Mouse (Mus musculus): ENCODE data around the gene Frmpd4. TPM values are rescaled to one million over a fixed set of nuclear protein-coding genes. Genes with fewer than 3 reads are reported as not detected.

Frmpd4 gene
- polyA plus RNA-seq (2014; fragmentation: Nextera tagmentation; extraction: Ambion mirVana): 0.05 and 0.19 TPM in 2 replicates

DNA sequence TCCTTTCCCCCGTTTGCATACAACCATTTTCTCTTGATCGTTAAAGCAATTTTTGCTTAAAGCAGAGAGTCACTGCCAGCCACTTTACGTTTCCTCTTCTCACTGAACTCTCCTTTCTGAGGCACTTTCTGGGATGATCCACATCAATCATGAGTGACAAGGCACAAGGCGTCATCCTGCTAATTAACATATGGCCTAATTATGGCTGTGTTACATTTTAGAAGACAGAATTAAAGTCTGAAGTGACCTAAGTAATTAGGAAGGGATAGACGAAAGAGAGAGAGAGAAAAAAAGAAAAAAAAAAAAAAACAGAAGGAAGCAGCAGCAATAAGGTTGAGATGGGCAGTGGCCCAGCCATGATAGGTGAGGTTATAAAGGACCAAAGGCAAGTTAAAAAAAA, at the start of gene Frmpd4:
TSS of gene Frmpd4 (minus strand) at position 101 of the 400 bp plus-strand sequence.
- ATAC-seq (replicated peaks; ENCODE audit: low FRiP score) (no peak), DNase-seq (ENCODE audit: low spot score) (no peak)
- H3K4me3 ChIP-seq (ENCODE audit: low read depth, low read length): no peak within 1 kb of the TSS
- H3K9ac ChIP-seq (ENCODE audit: low read length): no peak within 1 kb of the TSS
- no peak within 1 kb of the TSS for H3K4me2 ChIP-seq (ENCODE audit: low read depth, low read length, severe bottlenecking)
- H3K27ac ChIP-seq (ENCODE audit: low read depth, low read length): no peak within 1 kb of the TSS
- H3K36me3 ChIP-seq (ENCODE audit: control insufficient read depth, insufficient read depth, low read length): no peaks in the 10 kb centered on the region
- H3K27me3 ChIP-seq (ENCODE audit: control insufficient read depth, insufficient read depth, low read length): peaks cover 5% of the 10 kb centered on the region; the same call in 1 of the 2 replicates
- no peaks in the 10 kb centered on the region for H3K9me3 ChIP-seq (ENCODE audit: control insufficient read depth, low read length)
- H3K4me1 ChIP-seq (replicated peaks; ENCODE audit: control insufficient read depth, insufficient read depth, low read length): no peaks in the 10 kb centered on the region
- 85% methylated on average over 5 of the region's 5 CpGs for WGBS

GRCm38 (mm10) chrX:168595193-168595592, 18.2 kb upstream of the Frmpd4 start:
- Histone ChIP-seq H3K4me3 (ENCODE audit: low read depth, low read length) (no peak overlapping the region), H3K36me3 (ENCODE audit: control insufficient read depth, insufficient read depth, low read length) (no peaks in the 10 kb centered on the region), H3K9ac (ENCODE audit: low read length) (no peak overlapping the region), H3K4me2 (ENCODE audit: low read depth, low read length, severe bottlenecking) (no peak overlapping the region), H3K27ac (ENCODE audit: low read depth, low read length) (no peak overlapping the region), H3K4me1 (replicated peaks; ENCODE audit: control insufficient read depth, insufficient read depth, low read length) (no peaks in the 10 kb centered on the region), H3K9me3 (ENCODE audit: control insufficient read depth, low read length) (no peaks in the 10 kb centered on the region), H3K27me3 (ENCODE audit: control insufficient read depth, insufficient read depth, low read length) (peaks cover 2% of the 10 kb centered on the region; the same call in 1 of the 2 replicates)
- no peak for ATAC-seq (replicated peaks; ENCODE audit: low FRiP score)
- WGBS: 87% methylated on average over 5 of the region's 5 CpGs
- no peak for DNase-seq (ENCODE audit: low spot score)

DNA sequence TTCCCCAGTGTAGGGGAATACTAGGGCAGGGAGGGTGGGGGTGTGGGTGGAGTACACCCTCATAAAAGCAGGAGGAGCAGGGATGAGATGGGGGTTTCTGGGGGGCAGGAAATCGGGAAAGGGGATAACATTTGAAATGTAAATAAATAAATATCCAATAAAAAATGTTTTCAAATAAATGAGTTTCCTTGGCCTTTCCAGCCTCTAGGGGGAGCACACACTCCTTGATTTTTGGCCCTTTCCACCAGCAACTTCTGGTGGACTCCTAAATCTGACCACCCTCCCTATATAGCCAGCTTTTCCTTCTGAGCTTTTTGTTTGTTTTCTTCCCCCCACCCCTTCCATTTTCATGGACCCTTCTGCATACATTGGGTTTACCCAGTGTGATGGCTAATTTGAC, 7.3 kb upstream of the Frmpd4 start:
- Histone ChIP-seq H3K4me3 (ENCODE audit: low read depth, low read length) (no peak overlapping the region), H3K27ac (ENCODE audit: low read depth, low read length) (no peak overlapping the region), H3K36me3 (ENCODE audit: control insufficient read depth, insufficient read depth, low read length) (no peaks in the 10 kb centered on the region), H3K4me1 (replicated peaks; ENCODE audit: control insufficient read depth, insufficient read depth, low read length) (no peaks in the 10 kb centered on the region), H3K9ac (ENCODE audit: low read length) (no peak overlapping the region), H3K4me2 (ENCODE audit: low read depth, low read length, severe bottlenecking) (no peak overlapping the region), H3K27me3 (ENCODE audit: control insufficient read depth, insufficient read depth, low read length) (peaks cover 4% of the 10 kb centered on the region; the same call in 1 of the 2 replicates), H3K9me3 (ENCODE audit: control insufficient read depth, low read length) (no peaks in the 10 kb centered on the region)
- WGBS: 73% methylated on average over 1 of the region's 1 CpGs
- DNase-seq (ENCODE audit: low spot score) (no peak), ATAC-seq (replicated peaks; ENCODE audit: low FRiP score) (no peak)

- Histone ChIP-seq H3K9me3 (ENCODE audit: control insufficient read depth, low read length) (no peaks in the 10 kb centered on the region), H3K4me3 (ENCODE audit: low read depth, low read length) (no peak overlapping the region), H3K4me1 (replicated peaks; ENCODE audit: control insufficient read depth, insufficient read depth, low read length) (no peaks in the 10 kb centered on the region), H3K36me3 (ENCODE audit: control insufficient read depth, insufficient read depth, low read length) (no peaks in the 10 kb centered on the region), H3K4me2 (ENCODE audit: low read depth, low read length, severe bottlenecking) (no peak overlapping the region), H3K27ac (ENCODE audit: low read depth, low read length) (no peak overlapping the region), H3K9ac (ENCODE audit: low read length) (no peak overlapping the region), H3K27me3 (ENCODE audit: control insufficient read depth, insufficient read depth, low read length) (peaks cover 2% of the 10 kb centered on the region; the same call in 1 of the 2 replicates)
- DNase-seq (ENCODE audit: low spot score) (no peak), ATAC-seq (replicated peaks; ENCODE audit: low FRiP score) (no peak)
- WGBS: 68% methylated on average over 4 of the region's 4 CpGs
Observed at GRCm38 (mm10) chrX:168571808-168572207, 5.2 kb downstream of the Frmpd4 start.

DNA sequence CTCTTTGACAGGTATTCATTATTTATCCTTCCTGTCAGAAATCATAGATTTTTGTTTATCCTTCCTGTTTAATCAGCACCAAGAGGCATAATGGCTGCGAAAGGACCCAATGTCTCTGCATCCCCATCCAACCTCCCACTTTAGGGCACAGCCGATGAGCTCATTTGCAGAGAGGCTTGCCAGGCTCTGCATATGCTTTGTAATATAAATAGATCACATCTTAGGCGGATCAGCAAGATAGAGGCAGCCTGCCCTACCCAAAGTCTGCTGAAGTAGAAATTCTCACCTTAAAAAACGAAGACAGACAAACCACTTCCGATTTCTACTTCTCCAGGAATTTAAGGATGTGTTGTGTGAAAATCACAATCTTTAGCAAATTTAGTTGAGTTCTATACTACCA, 7.8 kb downstream of the Frmpd4 start:
- H3K27ac ChIP-seq (ENCODE audit: low read depth, low read length): no peak overlapping the region
- no peaks in the 10 kb centered on the region for H3K4me1 ChIP-seq (replicated peaks; ENCODE audit: control insufficient read depth, insufficient read depth, low read length)
- H3K9me3 ChIP-seq (ENCODE audit: control insufficient read depth, low read length): no peaks in the 10 kb centered on the region
- H3K27me3 ChIP-seq (ENCODE audit: control insufficient read depth, insufficient read depth, low read length): peaks cover 5% of the 10 kb centered on the region; the same call in 1 of the 2 replicates
- DNase-seq (ENCODE audit: low spot score): no peak
- no peak overlapping the region for H3K9ac ChIP-seq (ENCODE audit: low read length)
- WGBS: 89% methylated on average over 5 of the region's 5 CpGs
- no peak overlapping the region for H3K4me2 ChIP-seq (ENCODE audit: low read depth, low read length, severe bottlenecking)
- ATAC-seq (replicated peaks; ENCODE audit: low FRiP score): no peak
- H3K4me3 ChIP-seq (ENCODE audit: low read depth, low read length): no peak overlapping the region
- no peaks in the 10 kb centered on the region for H3K36me3 ChIP-seq (ENCODE audit: control insufficient read depth, insufficient read depth, low read length)

- Histone ChIP-seq H3K36me3 (ENCODE audit: control insufficient read depth, insufficient read depth, low read length) (no peaks in the 10 kb centered on the region; the same call in 1 of the 2 replicates), H3K9ac (ENCODE audit: low read length) (no peak overlapping the region)
- WGBS: 63% methylated on average over 1 of the region's 1 CpGs
Observed at GRCm38 (mm10) chrX:168505254-168505653, 71.8 kb downstream of the Frmpd4 start.

GRCm38 (mm10) chrX:168455233-168455632, 121.8 kb downstream of the Frmpd4 start:
- no peak overlapping the region for H3K9ac ChIP-seq (ENCODE audit: low read length)
- ATAC-seq (replicated peaks; ENCODE audit: low FRiP score): no peak
- H3K9me3 ChIP-seq (ENCODE audit: control insufficient read depth, low read length): no peaks in the 10 kb centered on the region
- no peaks in the 10 kb centered on the region for H3K4me1 ChIP-seq (replicated peaks; ENCODE audit: control insufficient read depth, insufficient read depth, low read length)
- H3K36me3 ChIP-seq (ENCODE audit: control insufficient read depth, insufficient read depth, low read length): no peaks in the 10 kb centered on the region
- no peak overlapping the region for H3K27ac ChIP-seq (ENCODE audit: low read depth, low read length)
- H3K27me3 ChIP-seq (ENCODE audit: control insufficient read depth, insufficient read depth, low read length): peaks cover 2% of the 10 kb centered on the region; the same call in 1 of the 2 replicates
- 93% methylated on average over 2 of the region's 2 CpGs for WGBS
- DNase-seq (ENCODE audit: low spot score): no peak
- no peak overlapping the region for H3K4me3 ChIP-seq (ENCODE audit: low read depth, low read length)
- no peak overlapping the region for H3K4me2 ChIP-seq (ENCODE audit: low read depth, low read length, severe bottlenecking)

More at GRCm38 (mm10) chrX:168505254-168505653, 71.8 kb downstream of the Frmpd4 start:
- Histone ChIP-seq H3K27me3 (ENCODE audit: control insufficient read depth, insufficient read depth, low read length) (no peaks in the 10 kb centered on the region; the same call in 1 of the 2 replicates), H3K4me3 (ENCODE audit: low read depth, low read length) (no peak overlapping the region), H3K27ac (ENCODE audit: low read depth, low read length) (no peak overlapping the region), H3K9me3 (ENCODE audit: control insufficient read depth, low read length) (no peaks in the 10 kb centered on the region; the same call in 1 of the 2 replicates), H3K4me1 (replicated peaks; ENCODE audit: control insufficient read depth, insufficient read depth, low read length) (no peaks in the 10 kb centered on the region), H3K4me2 (ENCODE audit: low read depth, low read length, severe bottlenecking) (no peak overlapping the region)
- DNase-seq (ENCODE audit: low spot score): no peak
- no peak for ATAC-seq (replicated peaks; ENCODE audit: low FRiP score)

GRCm38 (mm10) chrX:168431206-168431605, 145.8 kb downstream of the Frmpd4 start:
- H3K4me1 ChIP-seq (replicated peaks; ENCODE audit: control insufficient read depth, insufficient read depth, low read length): no peaks in the 10 kb centered on the region
- H3K4me2 ChIP-seq (ENCODE audit: low read depth, low read length, severe bottlenecking): no peak overlapping the region
- H3K27me3 ChIP-seq (ENCODE audit: control insufficient read depth, insufficient read depth, low read length): peaks cover 2% of the 10 kb centered on the region; the same call in 1 of the 2 replicates
- no peak overlapping the region for H3K27ac ChIP-seq (ENCODE audit: low read depth, low read length)
- 97% methylated on average over 1 of the region's 1 CpGs for WGBS
- no peaks in the 10 kb centered on the region for H3K9me3 ChIP-seq (ENCODE audit: control insufficient read depth, low read length)
- no peak for DNase-seq (ENCODE audit: low spot score)
- H3K36me3 ChIP-seq (ENCODE audit: control insufficient read depth, insufficient read depth, low read length): no peaks in the 10 kb centered on the region
- H3K9ac ChIP-seq (ENCODE audit: low read length): no peak overlapping the region
- no peak for ATAC-seq (replicated peaks; ENCODE audit: low FRiP score)
- H3K4me3 ChIP-seq (ENCODE audit: low read depth, low read length): no peak overlapping the region

GRCm38 (mm10) chrX:168429814-168430213, 147.2 kb downstream of the Frmpd4 start:
- peaks cover 2% of the 10 kb centered on the region; the same call in 1 of the 2 replicates for H3K27me3 ChIP-seq (ENCODE audit: control insufficient read depth, insufficient read depth, low read length)
- DNase-seq (ENCODE audit: low spot score): no peak
- H3K4me1 ChIP-seq (replicated peaks; ENCODE audit: control insufficient read depth, insufficient read depth, low read length): no peaks in the 10 kb centered on the region
- ATAC-seq (replicated peaks; ENCODE audit: low FRiP score): no peak
- H3K9ac ChIP-seq (ENCODE audit: low read length): no peak overlapping the region
- no peaks in the 10 kb centered on the region for H3K36me3 ChIP-seq (ENCODE audit: control insufficient read depth, insufficient read depth, low read length)
- no peak overlapping the region for H3K4me3 ChIP-seq (ENCODE audit: low read depth, low read length)
- no peaks in the 10 kb centered on the region for H3K9me3 ChIP-seq (ENCODE audit: control insufficient read depth, low read length)
- H3K27ac ChIP-seq (ENCODE audit: low read depth, low read length): no peak overlapping the region
- 82% methylated on average over 4 of the region's 4 CpGs for WGBS
- no peak overlapping the region for H3K4me2 ChIP-seq (ENCODE audit: low read depth, low read length, severe bottlenecking)

All from forebrain, embryonic 11.5 days (tissue).